Mouse (Mus musculus) hindbrain, embryonic 16.5 days (tissue): Measurements from ENCODE around the gene Mbd6. TPM values are rescaled to one million over a fixed set of nuclear protein-coding genes. Genes with fewer than 3 reads are reported as not detected.

Experiments used
- ATAC-seq: fragments of 200-750 bp; cut with Nextera tagmentation; 2 replicates; pipeline ENCODE4 v1.8.0; 2017; ENCODE audit warnings: moderate TSS enrichment, moderate library complexity
- H3K27ac ChIP-seq: fragments of 300-500 bp; sonication (generic); 2 replicates; pipeline ENCODE4 v1.5.1; 2014; ENCODE audit warnings: low read depth, mild to moderate bottlenecking, control low read depth, low read length, moderate library complexity
- H3K27me3 ChIP-seq: fragments of 300-500 bp; sonication (generic); replicated peaks from 2 replicates; pipeline ENCODE4 v1.6.1; 2014; ENCODE audit warnings: low read length; ENCODE audit not compliant: control insufficient read depth, insufficient read depth
- H3K36me3 ChIP-seq: fragments of 300-500 bp; sonication (generic); 2 replicates; pipeline ENCODE4 v1.6.1; 2014; ENCODE audit warnings: mild to moderate bottlenecking, low read length, moderate library complexity, mixed read lengths; ENCODE audit not compliant: control insufficient read depth, insufficient read depth
- H3K4me1 ChIP-seq: fragments of 300-500 bp; sonication (generic); 2 replicates; pipeline ENCODE4 v1.6.1; 2014; ENCODE audit warnings: low read depth, low read length; ENCODE audit not compliant: control insufficient read depth, insufficient read depth
- H3K4me2 ChIP-seq: fragments of 300-500 bp; sonication (generic); 2 replicates; pipeline ENCODE4 v1.6.1; 2014; ENCODE audit warnings: mild to moderate bottlenecking, low read length, control low read depth, moderate library complexity
- H3K4me3 ChIP-seq: fragments of 300-500 bp; sonication (generic); 2 replicates; pipeline ENCODE4 v1.5.1; 2014; ENCODE audit warnings: mild to moderate bottlenecking, low read length, control low read depth, moderate library complexity
- H3K9ac ChIP-seq: fragments of 300-500 bp; sonication (generic); 2 replicates; pipeline ENCODE4 v1.6.1; 2014; ENCODE audit warnings: low read depth, mild to moderate bottlenecking, control low read depth, low read length, moderate library complexity
- H3K9me3 ChIP-seq: fragments of 300-500 bp; sonication (generic); 2 replicates; pipeline ENCODE4 v1.6.1; 2014; ENCODE audit warnings: mild to moderate bottlenecking, low read length, moderate library complexity; ENCODE audit not compliant: control insufficient read depth
- WGBS: fragments of 180-500 bp; shearing (Covaris S2); extraction: QIAGEN DNeasy Blood & Tissue Kit; methylation state at CpG from one replicate; pipeline ENCODE4 v1.1.7; 2014; 5-methylcytosine and 5-hydroxymethylcytosine counted together
- polyA plus RNA-seq: library from polyadenylated mRNA; unstranded; fragments of >200 nt; fragmentation: Nextera tagmentation; extraction: Ambion mirVana; gene quantifications from 2 replicates; pipeline ENCODE4 v1.2.1, GENCODE M21; 2015

Mbd6 gene
- polyA plus RNA-seq, 1 experiment from 2014 or later, result 11.2 TPM

DNA sequence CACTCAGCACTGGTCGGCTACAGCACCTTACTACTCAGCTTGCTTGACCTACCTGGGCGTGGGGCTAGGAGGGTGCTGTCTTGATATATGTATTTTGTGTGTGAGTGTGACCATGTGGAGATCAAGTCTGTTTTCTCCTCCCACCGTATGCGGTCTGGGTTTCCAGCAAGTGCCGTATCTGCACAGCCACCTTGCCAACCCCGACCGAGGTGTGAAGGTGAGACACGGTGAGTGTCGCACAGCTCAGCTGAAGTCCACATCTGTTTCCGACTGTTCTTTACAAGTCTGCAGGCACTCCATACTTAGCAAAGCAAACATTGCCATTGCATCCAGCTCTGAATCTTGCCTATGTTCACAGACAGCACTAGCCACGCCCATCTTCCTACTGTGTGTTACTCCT, 14.3 kb upstream of the Mbd6 start:
- Histone ChIP-seq H3K27ac (no peak overlapping the region), H3K4me3 (no peak overlapping the region), H3K36me3 (peaks cover 39% of the 10 kb centered on the region), H3K9me3 (no peaks in the 10 kb centered on the region), H3K4me1 (no peaks in the 10 kb centered on the region), H3K9ac (no peak overlapping the region), H3K27me3 (no peaks in the 10 kb centered on the region), H3K4me2 (no peak overlapping the region)
- WGBS, result 95% methylated on average over 11 of the region's 11 CpGs
- ATAC-seq, result no peak

DNA sequence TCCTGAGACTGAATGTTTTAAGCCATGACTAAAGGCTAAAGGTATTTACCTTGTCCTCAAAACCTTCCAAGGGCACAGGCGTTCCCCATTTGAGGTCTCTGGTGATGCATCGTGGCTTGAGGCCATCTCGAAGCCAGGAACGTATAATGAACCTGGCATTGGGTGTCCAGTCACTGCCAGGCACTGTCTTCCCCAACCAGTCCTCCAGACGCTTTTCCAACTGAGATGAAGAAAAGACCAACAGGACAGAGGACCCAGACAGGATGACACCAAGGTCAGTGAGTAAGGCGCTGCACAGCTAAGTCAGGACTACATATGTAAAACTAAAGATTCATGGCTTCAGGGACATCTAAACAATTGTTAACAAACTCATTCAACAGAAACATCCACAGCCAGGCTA, 11.5 kb upstream of the Mbd6 start:
- ATAC-seq, result no peak
- WGBS, result 93% methylated on average over 6 of the region's 6 CpGs
- peaks cover 47% of the 10 kb centered on the region for H3K36me3 ChIP-seq
- no peaks in the 10 kb centered on the region for H3K4me1 ChIP-seq
- no peak overlapping the region for H3K9ac ChIP-seq
- H3K27ac ChIP-seq, result no peak overlapping the region
- H3K4me3 ChIP-seq, result no peak overlapping the region
- no peaks in the 10 kb centered on the region for H3K27me3 ChIP-seq
- no peaks in the 10 kb centered on the region for H3K9me3 ChIP-seq
- H3K4me2 ChIP-seq, result no peak overlapping the region

DNA sequence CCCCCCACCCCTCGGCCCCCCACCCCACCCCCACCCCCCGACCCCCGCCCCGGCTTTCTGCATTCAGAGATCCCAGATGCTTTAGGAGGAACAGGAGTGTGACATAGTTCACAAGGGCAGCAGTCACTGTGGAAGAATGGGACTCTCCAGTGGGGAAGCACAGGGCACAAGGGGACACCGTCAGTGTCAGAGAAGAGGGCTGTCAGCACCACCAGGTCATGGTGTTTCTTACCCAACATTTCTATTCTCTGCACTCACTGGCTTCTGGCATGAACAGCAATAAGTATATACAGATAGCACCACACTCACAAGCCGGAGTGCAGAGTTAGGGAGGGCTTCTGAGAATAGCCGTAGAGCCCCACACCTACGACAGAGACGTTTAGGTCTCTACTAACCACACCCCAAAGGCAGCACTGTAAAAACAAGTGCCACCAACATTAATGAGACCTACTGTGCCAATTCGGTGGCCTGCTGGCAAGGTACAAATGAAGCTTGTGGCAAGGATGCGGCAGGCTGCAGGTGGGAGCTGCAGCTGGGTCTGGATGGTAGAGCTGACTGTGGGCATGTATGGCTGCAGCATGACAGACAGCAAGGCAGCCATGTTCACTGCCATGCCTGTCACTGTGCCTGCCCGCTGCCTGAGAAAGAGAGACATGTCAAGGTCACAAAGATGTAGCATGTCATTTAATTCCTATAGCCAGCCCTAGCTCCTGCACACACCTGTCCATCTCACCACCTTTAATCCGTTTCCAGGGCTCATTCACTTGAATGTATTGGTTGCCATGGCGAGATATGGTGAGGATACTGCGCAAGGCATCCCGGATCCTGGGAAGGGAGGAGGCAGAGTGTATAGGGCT, 8.4 kb upstream of the Mbd6 start:
- Histone ChIP-seq H3K4me2 (no peak overlapping the region), H3K27me3 (no peaks in the 10 kb centered on the region), H3K27ac (no peak overlapping the region), H3K4me1 (peaks cover 2% of the 10 kb centered on the region), H3K4me3 (no peak overlapping the region), H3K9ac (no peak overlapping the region), H3K36me3 (peaks cover 43% of the 10 kb centered on the region), H3K9me3 (no peaks in the 10 kb centered on the region)
- no peak for ATAC-seq
- 95% methylated on average over 16 of the region's 16 CpGs for WGBS

DNA sequence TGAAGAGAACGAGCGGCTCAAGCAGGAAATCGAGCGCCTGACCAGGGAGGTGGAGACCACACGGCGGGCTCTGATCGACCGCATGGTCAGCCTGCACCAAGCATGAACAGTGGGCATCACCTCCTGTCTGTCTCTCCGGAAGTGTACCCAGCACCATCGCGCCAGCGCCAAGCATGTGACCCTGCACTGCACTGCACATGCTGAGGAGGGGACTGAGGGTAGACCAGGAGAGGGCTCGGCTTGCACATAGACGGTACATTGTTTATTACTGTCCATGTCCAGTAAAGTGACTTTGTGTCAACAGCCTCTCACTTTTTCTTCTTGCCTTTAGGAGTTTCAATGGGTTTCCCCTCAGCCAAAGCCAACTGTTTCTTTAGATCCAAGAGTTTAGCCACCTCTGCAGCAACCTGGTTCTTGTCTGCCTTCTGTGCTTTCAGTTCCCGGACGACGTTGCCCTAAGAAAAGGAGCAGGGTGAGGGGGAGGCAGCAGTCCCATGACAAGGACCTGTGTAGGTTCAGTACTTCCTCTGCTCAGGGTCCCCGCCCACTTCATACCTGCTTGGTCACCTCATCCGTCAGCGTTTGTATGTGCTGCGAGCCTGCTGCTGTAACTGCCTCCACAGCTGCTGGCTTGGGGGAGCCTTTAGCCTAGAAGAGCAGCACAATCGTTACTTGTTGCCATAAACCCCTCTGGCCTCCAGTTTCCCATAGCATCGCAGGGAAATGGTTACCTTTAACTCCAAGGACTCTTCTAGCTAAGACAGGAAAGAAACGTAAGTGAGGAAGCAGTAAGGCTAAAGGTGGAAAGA, 7.4 kb upstream of the Mbd6 start:
- no peak for ATAC-seq
- 92% methylated on average over 24 of the region's 24 CpGs for WGBS
- peaks cover 35% of the 10 kb centered on the region for H3K36me3 ChIP-seq
- no peak overlapping the region for H3K9ac ChIP-seq
- no peak overlapping the region for H3K27ac ChIP-seq
- peaks cover 12% of the 10 kb centered on the region for H3K4me1 ChIP-seq
- H3K27me3 ChIP-seq, result no peaks in the 10 kb centered on the region
- no peaks in the 10 kb centered on the region for H3K9me3 ChIP-seq
- H3K4me2 ChIP-seq, result no peak overlapping the region
- H3K4me3 ChIP-seq, result no peak overlapping the region

DNA sequence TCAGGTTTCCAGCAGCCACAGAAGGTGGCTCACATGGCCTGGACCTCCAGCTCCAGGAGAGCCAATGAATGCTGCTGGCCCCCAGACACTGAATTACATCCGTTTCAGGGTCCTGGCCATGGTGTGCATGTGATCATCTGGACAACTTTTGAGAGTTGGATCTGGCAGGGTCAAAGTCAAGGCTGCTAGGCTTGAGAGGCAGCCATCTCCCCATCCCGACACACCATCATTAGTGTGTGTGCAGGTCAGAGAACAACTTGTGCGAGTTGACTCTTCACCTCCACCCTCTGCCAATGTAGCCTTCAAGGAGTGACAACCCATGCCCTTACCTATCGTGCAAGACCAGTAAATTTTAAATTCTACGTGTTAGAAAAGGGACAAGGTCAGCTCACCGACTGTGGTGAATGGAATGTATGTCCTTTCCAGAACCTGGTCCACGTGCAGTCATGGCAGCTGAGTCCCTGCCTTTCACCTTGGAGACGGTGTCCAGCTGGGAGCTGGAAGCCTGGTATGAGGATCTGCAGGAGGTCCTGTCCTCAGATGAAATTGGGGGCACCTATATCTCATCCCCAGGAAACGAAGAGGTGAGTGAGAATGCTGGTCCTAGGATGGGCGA, 6.2 kb upstream of the Mbd6 start:
- ATAC-seq, result no peak
- Histone ChIP-seq H3K9ac (no peak overlapping the region), H3K4me1 (peaks cover 13% of the 10 kb centered on the region), H3K4me2 (no peak overlapping the region), H3K36me3 (peaks cover 35% of the 10 kb centered on the region), H3K9me3 (no peaks in the 10 kb centered on the region), H3K4me3 (no peak overlapping the region), H3K27ac (no peak overlapping the region), H3K27me3 (no peaks in the 10 kb centered on the region)
- WGBS, result 93% methylated on average over 10 of the region's 10 CpGs

DNA sequence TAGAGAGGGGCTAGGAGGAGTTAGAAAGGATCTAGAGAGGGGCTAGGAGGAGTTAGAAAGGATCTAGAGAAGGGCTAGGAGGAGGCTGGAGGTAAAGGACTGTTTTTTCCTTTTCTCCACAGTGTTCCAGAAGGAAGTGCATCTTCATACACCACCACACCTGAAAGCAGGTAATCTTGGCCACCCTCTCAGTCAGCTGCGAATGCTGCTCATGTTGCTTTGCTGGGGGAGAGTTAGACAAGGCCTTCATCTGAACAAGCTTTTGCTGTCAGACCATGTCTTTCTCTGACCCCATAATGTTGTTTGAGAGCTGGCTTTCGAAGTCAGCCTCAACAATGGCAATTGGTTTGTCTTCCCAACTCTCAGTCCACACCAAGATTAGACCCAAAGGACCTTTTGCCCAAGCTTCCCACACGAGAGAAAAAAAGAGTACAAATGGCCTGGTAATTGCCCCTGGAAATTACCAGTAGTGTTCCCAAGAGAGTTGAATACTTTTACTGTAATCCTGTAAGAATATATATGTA, 4.8 kb upstream of the Mbd6 start:
- no peaks in the 10 kb centered on the region for H3K9me3 ChIP-seq
- no peak overlapping the region for H3K27ac ChIP-seq
- peaks cover 32% of the 10 kb centered on the region for H3K36me3 ChIP-seq
- peaks cover 18% of the 10 kb centered on the region for H3K4me1 ChIP-seq
- 86% methylated on average over 3 of the region's 3 CpGs for WGBS
- ATAC-seq, result no peak
- no peak overlapping the region for H3K4me2 ChIP-seq
- no peaks in the 10 kb centered on the region for H3K27me3 ChIP-seq
- H3K9ac ChIP-seq, result no peak overlapping the region
- H3K4me3 ChIP-seq, result no peak overlapping the region

DNA sequence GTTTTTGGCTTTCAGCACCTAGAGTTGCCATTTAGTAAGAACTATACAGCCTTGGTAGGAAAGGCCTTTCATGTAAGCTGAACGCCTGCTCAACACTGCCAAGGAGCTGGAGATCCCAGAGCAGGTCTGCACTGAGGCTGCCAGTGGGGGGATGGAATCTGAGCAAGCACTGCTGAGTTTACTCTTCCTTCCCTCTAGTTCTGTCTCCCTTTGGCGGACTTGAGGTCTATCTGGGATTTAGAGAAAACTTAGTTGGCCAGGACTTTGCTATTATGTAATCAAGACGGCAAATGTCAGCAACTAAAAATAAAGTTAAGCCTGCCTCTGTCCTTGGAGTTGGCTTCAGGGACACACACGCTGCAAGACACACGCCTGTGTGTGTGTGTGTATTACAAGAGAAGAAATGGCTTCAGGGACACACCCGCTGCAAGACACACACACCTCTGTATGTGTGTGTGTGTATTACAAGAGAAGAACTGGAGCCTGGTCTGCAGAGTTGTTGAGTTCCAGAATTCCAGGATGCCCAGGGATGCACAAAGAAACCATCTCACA, 4.2 kb upstream of the Mbd6 start:
- no peak overlapping the region for H3K4me3 ChIP-seq
- H3K4me2 ChIP-seq, result no peak overlapping the region
- peaks cover 31% of the 10 kb centered on the region for H3K36me3 ChIP-seq
- ATAC-seq, result no peak
- 90% methylated on average over 6 of the region's 6 CpGs for WGBS
- no peak overlapping the region for H3K27ac ChIP-seq
- peaks cover 18% of the 10 kb centered on the region for H3K4me1 ChIP-seq
- H3K27me3 ChIP-seq, result no peaks in the 10 kb centered on the region
- H3K9me3 ChIP-seq, result no peaks in the 10 kb centered on the region
- H3K9ac ChIP-seq, result no peak overlapping the region

DNA sequence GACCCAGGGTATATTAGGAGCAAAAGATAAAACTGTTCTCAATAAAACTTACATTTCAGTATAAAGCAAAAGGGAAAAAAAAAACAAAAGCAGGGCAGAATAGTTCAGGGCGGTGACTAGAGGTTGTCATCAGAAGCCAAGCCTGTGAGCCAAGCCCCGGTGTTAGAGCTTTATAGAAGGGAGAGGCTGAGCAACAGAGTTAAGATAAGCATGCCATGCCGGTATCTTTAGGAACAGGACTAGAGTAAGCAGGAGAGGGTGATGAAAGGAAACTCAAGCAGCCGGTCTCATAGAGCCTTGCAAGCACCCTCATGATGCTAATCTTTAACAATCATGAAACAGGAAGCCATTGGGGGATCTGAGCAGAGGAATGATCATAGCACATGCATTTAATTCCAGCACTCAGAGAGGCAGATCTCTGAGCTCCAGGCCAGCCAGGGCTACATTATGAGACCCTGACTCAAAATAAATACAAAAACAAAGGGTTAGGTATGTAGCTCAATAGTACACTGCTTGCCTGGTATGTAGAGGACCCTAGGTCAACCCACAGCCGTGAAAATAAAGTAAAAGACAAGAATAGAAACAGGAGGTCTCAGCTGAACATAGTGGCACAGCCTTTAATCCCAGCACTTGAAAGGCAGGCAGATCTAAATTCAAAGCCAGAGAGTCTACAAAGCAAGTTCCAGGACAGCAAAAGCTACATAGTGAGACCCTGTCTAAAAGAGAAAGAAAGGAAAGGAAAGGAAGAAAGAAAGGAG, 3.2 kb upstream of the Mbd6 start:
- ATAC-seq, result no peak
- Histone ChIP-seq H3K36me3 (peaks cover 21% of the 10 kb centered on the region), H3K27me3 (no peaks in the 10 kb centered on the region), H3K4me3 (peak overlapping the region; percentile 76), H3K9me3 (no peaks in the 10 kb centered on the region), H3K4me2 (peak overlapping the region; percentile 92), H3K9ac (peak overlapping the region; percentile 79), H3K4me1 (peaks cover 28% of the 10 kb centered on the region), H3K27ac (no peak overlapping the region; the same call in 1 of the 2 replicates)
- WGBS, result 54% methylated on average over 5 of the region's 5 CpGs
